Mouse (Mus musculus): ENCODE measurements around the gene Farp2.

The Farp2 gene

DNA sequence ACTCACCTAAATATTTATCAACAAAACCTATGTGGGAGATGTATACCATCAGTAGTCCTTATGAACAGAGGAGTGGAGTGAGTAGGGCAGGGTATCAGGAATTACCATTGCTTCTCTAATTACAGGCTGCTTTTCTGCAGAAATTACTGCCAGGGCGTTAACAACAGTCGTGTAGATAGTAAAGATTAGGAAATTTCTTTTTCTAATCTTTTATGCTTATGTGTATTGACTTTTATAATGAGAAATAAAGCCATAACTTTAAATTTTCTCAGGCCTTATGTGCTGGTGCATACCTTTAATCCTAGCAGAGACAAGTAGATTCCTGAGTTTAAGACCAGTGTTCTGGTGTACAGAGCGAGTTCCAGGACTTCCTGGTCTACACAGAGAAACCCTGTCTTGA lies 52.9 kb downstream of the Farp2 start:
- 95% methylated on average over 3 of the region's 3 CpGs for WGBS

DNA sequence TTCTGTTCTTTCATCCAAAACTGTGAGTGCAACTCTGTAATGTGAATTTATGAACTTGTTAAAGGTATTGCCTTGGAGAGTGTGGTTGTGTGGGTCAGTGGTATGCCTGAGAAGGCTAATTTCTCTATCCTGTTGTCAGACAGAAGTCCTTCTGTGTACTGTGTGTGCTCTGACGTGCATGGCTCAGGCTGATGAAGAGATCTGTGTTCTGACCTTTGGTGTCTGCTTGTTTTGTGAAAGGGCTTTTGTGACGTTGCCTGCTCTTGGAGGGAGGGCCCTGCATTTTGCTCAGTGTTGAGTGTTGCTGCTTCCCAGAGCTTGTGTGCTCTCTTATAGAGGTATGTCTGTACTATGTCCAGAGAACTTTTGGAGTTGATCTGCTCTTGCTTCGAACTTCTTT lies 55.1 kb downstream of the Farp2 start:
- WGBS, result 71% methylated on average over 3 of the region's 3 CpGs

- WGBS, result 83% methylated on average over 9 of the region's 9 CpGs
These were observed 56.0 kb downstream of the Farp2 start for GRCm38 (mm10) chr1:93567717-93568497.

GRCm38 (mm10) chr1:93577066-93577465 lies 65.2 kb downstream of the Farp2 start:
- 54% methylated on average over 3 of the region's 3 CpGs for WGBS

- 50% methylated on average over 4 of the region's 4 CpGs for WGBS
These were observed 66.0 kb downstream of the Farp2 start for GRCm38 (mm10) chr1:93577861-93578260.

DNA sequence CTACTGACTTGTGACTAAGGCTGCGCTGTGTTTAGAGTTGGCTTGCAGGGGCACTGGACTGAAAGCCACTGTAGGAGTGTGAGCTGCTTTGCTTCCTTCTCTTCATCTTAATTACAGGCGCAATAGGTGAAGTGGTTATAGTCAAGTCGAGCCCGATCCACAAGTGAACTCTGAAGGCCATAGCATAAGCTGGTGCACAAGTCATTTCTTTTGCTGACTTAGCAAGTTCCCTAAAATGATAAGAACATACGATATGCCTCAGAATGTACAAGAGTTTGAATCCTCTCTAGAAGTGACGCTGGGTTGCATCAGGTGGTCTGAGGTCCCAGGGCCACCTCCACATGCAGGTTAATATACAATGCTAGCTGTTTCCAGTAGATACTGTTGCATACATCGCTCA lies 69.7 kb downstream of the Farp2 start:
- 98% methylated on average over 7 of the region's 7 CpGs for whole genome bisulfite sequencing

DNA sequence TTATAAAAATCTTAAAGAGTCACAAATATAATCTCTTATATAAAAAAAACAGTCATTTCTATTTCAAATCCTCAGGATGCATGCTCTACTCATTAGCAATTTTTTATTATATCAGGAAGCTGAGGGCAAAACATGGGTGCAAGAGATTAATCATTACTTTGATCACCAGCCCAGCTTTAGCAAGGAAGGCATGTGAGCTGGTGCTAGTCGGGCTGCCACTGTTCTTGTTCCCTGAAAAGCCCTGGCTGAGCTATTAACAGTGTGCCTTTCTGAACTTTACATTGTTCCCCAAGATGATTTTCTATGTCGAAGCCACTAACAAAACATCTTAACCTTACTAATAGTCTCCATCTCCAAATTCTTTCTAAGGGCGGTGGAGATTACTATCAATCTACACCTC lies 76.5 kb downstream of the Farp2 start:
- WGBS, result 84% methylated on average over 3 of the region's 3 CpGs

- WGBS, result 55% methylated on average over 6 of the region's 6 CpGs
These were observed 84.0 kb downstream of the Farp2 start for GRCm38 (mm10) chr1:93595916-93596315.

DNA sequence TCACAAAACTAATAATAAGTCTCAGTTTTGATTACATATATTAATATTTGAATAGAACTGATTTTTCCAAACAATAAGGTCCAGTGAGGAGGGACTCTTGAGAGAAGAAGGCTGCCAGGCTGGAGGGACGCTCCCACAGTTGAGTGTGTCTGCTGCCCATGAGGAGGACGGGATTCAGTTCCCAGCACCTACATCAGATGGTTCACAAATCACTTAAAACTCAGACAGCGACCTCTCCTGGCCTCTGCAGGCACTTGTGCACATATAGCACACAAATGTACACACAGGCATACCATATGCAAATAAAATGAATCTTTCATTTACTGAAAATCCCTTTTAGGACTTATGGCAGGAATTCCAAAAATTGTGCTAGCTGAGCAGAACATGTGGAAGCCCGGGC lies 91.0 kb downstream of the Farp2 start:
- WGBS, result 84% methylated on average over 4 of the region's 4 CpGs

GRCm38 (mm10) chr1:93603921-93604320 lies 92.0 kb downstream of the Farp2 start:
- WGBS, result 95% methylated on average over 12 of the region's 12 CpGs

GRCm38 (mm10) chr1:93607090-93608083 lies 95.5 kb downstream of the Farp2 start:
- WGBS, result 89% methylated on average over 14 of the region's 14 CpGs

GRCm38 (mm10) chr1:93608696-93609245 lies 96.9 kb downstream of the Farp2 start:
- WGBS, result 82% methylated on average over 4 of the region's 4 CpGs

- WGBS, result 86% methylated on average over 8 of the region's 8 CpGs
These were observed 97.9 kb downstream of the Farp2 start for GRCm38 (mm10) chr1:93609762-93610161.

DNA sequence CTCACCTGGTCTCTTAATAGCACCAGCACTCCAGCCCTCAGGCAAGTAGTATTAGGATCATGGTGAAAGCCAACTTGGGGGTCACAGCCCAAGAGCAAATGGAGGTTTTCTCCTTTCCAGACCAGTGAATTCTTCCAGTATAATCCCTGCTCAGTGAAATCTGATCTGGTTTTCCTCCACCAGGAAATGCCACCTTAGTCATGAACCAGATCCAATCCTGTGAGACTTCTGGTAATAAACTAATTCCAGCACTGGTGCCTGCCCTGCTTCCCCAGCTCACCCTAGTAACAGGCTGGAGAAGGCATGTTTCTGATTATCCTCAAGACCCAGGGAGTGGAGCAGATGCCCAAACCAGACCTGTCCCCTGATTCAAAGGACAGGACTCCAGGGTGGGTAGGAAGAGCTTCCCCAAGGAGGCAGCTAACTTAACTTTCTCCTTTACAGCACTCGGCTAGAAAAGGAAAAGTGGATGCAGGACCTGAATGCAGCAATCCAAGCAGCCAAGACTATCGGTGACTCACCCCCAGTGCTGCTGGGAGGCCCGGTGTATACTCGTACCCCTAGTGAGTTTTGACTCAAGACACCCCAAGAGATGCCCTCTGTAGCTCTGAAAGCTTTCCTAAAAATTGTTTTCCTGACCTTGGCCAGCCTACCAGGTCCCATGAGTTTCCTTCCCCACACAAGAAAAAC lies 106.3 kb downstream of the Farp2 start:
- 65% methylated on average over 4 of the region's 4 CpGs for WGBS

- 62% methylated on average over 5 of the region's 5 CpGs for WGBS
These were observed 107.1 kb downstream of the Farp2 start for GRCm38 (mm10) chr1:93618948-93619347.

DNA sequence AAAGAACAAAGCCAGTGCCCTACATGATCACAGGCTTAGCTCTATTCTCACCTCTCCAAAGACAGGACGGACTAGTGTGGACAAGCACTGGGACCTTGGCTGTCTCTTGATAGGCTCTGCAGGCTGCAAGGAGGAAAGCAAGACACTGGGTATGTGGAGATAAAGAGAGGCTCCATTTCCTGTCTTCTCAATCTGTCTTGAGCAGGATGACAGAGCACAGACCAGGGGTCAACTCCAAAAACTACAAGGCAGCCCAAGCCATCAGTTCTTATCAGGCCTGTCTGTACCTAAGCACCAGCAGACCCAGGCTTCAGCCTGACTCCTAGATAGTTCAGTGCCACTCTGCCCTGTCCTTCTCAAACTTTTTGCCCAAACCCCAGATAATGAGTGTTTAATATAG lies 112.6 kb downstream of the Farp2 start:
- 91% methylated on average over 1 of the region's 1 CpGs for WGBS

GRCm38 (mm10) chr1:93630796-93631195 lies 118.9 kb downstream of the Farp2 start:
- 84% methylated on average over 3 of the region's 3 CpGs for WGBS

DNA sequence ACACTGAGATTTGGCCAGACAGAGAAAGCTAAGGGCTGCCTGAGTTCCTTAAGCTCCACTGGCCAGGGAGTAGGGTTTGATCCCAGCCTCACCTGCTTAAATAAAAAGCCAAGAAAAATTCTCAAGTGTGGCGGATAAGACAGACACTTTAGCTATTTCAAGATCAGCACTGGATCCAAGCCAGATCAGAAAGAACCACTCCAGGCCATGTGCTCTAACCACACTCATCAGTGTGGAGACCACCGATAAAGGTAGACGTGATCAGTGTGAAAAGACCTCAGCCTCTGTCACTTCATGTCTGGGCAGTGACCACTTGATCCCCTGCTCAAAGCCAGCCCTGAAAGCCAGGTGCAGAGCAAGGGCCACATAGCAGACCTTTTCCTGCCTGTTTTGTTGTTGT lies 120.8 kb downstream of the Farp2 start:
- WGBS, result 61% methylated on average over 3 of the region's 3 CpGs

GRCm38 (mm10) chr1:93634481-93634891 lies 122.6 kb downstream of the Farp2 start:
- WGBS, result 2% methylated on average over 6 of the region's 6 CpGs

- WGBS, result under 1% methylated on average over 58 of the region's 58 CpGs
These were observed 123.3 kb downstream of the Farp2 start for GRCm38 (mm10) chr1:93635091-93635579.

- WGBS, result under 1% methylated on average over 44 of the region's 44 CpGs
These were observed 123.8 kb downstream of the Farp2 start for GRCm38 (mm10) chr1:93635580-93636192.

Data from cerebral cortex, adult 2 months (tissue).